Mouse (Mus musculus): ENCODE results near the gene Atxn7l1.

The Atxn7l1 gene

DNA sequence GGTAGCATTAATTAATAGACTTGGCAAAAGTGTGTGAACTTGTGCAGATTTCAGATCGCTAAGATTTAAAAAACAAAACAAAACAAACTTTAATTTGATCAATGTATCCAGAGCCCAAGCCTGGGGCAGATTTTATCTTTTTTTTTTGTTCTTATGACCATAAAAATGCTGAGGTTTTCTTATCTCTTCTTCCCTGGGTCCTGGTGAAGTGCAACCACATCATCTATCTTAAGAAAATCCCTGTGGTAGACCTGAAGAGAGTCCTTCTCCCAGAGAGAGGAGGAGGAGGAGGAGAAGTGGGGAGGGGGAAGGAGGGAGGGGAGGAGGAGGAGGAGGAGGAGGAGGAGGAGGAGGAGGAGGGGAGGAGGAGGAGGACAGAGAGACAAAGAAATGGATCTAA lies 78.5 kb downstream of the Atxn7l1 start:
- DNase-seq (ENCODE audit: low read depth): no peak

DNA sequence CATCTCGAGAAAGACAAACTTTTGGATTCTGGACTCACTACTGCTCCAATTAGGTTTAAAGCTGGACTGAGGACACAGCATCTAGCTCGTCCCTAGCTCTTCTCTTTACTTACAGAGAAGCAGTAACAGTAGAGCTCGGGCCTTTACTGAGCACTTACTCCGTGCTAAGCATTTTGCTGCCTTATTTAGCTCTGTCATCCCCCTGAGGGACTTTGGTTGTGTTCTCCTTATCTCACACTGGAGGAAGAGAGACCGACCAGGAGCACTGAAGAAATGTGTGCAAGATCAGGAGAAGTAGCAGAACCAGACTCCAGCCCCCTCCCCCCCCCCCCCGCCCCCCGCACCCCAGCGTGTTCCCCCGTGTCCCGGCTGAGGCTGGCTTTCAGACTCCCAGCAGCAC lies 79.1 kb downstream of the Atxn7l1 start:
- DNase-seq (ENCODE audit: low read depth): no peak

DNA sequence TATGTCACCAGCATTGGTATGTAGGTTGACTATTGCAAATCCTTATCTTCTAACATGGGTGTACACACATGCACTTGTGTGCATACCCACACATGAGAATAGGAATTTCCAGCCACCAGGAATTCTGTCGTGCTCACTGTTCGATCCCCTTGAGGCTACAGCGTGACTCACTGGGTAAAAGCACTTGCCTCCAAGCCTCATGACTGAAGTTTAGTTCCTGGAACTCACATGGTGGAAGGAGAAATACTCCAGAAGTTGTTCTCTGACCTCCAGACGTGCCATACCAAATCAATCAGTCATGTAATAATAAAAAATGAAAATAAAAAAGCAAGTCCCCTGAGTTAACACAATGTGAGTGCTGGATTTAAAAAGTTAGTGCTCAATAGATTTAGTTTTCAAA lies 87.8 kb downstream of the Atxn7l1 start:
- DNase-seq (ENCODE audit: low read depth): no peak

DNA sequence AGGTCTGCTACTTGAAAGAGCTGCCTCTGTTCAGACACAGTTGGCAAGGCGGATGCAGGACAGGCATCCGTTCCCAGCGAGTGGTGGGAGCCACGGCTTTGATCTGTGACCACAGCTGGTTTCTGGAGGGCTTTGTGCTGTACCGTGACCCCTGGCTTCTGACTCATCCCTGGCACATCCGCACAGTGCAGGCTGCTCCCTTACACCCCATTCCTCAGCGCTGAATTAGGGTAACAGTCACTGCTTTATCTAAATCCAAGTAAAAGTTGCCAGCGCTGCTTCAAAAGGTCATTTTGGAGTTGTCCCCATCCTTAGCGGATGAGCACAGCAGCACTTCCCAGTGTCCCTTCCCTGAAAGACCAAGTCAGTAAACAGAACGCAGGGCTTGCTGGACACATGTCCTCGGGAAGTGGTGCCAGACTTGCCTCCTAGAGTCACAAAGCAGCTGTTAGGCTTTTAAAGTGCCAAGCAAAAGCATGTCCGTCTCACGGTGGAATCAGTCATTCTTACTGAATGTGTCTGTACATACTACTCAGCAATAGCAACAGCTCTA lies 88.4 kb downstream of the Atxn7l1 start:
- DNase-seq (ENCODE audit: low read depth): no peak

GRCm38 (mm10) chr12:33236344-33237049 lies 89.0 kb downstream of the Atxn7l1 start:
- no peak for DNase-seq (ENCODE audit: low read depth)

DNA sequence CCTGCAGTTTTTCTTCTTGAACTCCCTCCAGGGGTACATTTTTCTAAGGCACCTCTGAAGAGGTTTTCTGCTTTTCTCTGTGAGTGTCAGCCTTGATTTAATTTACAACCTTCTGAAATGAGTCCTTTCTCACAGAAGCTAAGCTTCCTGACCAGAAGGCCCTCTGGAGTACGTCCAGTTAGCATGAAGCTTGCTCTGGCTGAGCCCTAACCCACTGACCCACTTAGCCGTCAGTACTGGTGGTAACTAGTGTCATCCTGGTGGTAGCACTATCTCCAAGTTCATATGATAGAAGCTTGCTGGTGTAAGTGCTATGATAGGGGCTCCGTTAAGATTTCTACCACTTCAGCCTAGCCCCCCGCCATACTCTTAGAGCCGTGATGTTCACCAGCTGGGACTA lies 89.6 kb downstream of the Atxn7l1 start:
- DNase-seq (ENCODE audit: low read depth): no peak

- DNase-seq (ENCODE audit: low read depth): no peak
Measured at GRCm38 (mm10) chr12:33242679-33243078, 95.2 kb downstream of the Atxn7l1 start.

DNA sequence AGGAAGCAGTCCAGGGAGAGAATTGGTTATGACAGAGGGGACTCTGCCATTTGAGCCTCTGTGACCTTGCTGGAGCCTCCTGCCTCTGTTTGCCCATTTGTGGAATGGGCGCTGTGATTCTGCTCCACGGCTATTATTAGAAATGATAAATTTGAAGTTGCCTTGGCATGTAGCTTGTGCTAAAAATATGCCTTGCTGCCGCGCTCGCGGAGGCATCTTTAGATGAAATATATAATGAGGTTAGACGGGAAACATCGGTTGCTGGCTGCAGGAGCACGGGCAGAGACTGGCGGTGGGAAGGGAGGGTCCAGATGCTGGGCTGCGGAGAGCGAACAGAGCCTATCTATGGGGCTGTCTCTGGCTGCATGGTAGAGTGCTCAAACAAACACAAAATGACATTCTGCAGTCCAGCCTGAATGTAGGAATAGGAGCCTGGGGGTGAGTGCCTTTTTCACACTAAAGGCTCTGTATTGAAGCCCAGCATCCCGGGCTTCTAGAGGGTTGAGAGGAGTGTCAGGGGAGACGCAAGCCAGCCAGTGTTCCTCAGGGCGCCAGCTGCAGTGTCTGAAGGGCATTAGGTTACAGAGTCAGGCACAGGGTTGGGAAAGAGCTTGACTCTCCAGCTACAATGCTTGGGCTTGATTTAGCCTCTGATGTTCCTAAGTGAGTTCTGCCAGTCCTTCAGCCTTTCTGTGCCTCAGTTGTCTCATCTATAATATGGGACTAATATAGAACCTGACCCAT lies 96.8 kb downstream of the Atxn7l1 start:
- no peak for DNase-seq (ENCODE audit: low read depth)

- DNase-seq (ENCODE audit: low read depth): peak; percentile 11
Measured at GRCm38 (mm10) chr12:33245455-33245854, 98.0 kb downstream of the Atxn7l1 start.

DNA sequence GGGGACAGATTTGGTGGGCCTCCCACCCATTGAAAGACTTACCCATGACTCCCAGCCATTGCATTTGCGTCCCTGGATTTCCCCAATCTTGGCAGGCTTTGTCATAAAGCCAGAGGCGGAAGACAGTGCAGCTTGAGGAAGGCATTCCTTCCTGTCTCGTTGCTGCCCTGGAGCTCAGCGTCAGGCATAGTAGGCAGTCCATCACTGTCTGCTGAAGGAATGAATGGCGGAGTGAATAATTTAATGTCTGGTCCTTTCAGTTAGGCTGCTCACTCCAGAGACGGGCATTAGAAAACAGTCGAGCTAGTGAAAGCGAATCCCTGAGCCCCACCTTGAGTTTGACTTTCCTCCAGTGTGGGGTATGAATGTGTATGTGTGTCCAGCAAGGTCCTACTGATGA lies 99.4 kb downstream of the Atxn7l1 start:
- no peak for DNase-seq (ENCODE audit: low read depth)

DNA sequence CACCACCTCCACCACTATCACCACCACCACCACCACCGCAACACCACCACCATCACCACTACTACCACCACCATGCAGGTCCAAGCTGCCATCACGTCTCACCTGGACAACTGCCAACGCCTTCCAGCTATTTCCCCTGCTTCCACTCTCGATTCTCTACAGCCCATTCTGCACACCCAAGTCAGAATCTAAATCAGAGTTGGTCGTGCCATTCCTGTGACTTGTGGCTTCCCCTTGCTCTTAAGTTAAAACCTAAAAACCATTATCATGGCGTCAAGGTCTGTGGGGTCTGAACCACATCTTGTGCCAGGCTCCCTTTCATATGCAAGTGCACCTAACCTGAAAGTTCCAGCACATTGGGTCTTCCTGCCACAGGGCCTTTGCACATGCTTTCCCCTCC lies 102.7 kb downstream of the Atxn7l1 start:
- no peak for DNase-seq (ENCODE audit: low read depth)

DNA sequence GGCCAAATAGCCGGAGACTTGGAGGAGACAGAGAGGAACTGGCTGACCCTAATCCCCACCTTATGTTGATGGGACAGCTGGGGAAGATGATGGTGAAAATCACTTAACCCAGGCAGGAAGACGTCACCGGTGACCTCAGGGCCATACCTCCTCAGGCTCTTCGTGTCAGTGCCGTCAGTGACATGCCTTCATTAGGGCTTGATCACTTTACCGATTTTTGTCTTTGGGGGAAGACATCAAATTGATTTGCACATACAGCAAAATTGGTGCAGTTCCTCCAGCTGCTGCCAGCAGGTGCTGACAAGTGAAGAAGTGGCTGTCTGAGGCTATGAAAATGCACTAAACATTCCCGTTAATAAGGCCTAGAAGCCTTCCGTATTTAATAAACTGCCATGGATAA lies 103.9 kb downstream of the Atxn7l1 start:
- no peak for DNase-seq (ENCODE audit: low read depth)

- no peak for DNase-seq (ENCODE audit: low read depth)
Measured at GRCm38 (mm10) chr12:33252621-33253020, 105.1 kb downstream of the Atxn7l1 start.

- no peak for DNase-seq (ENCODE audit: low read depth)
Measured at GRCm38 (mm10) chr12:33253206-33253605, 105.7 kb downstream of the Atxn7l1 start.

DNA sequence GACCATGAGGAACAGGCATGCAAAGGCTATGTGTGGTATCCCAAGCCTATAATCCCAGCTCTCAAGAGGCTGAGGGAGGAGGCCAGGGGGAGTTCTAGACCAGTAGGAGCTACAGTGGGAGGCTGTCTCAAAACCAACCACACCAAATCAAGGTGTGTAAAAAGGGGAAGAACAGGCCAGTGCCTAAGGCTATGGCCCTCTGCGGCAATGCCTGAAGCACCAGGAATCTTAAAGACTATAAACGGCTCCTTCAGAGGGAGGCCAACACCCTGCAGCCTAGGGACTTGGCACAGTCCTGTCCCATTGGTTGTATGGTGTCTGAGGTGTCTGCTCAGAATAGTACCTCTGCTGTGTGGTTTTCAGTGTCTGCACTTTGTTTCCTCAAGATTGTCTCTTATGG lies 107.8 kb downstream of the Atxn7l1 start:
- DNase-seq (ENCODE audit: low read depth): no peak

DNA sequence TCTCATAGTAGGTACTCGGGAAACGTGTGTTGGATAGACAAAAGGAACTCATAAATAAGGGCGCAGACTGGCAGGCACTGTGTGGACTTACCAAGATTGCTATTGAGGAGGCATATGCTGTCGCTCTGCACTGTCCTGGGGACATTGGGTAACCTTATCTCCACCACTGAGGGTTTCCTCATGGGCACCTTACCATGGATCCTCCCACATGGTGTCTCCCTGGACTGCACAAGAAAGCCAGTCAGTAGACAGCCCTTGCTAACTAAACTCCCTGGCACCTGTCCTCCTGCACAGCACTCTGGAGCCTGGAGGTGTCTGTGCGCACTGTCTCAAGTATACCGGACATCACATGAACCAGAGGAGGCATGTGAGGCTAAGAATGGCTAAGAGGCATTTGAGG lies 108.9 kb downstream of the Atxn7l1 start:
- DNase-seq (ENCODE audit: low read depth): no peak

- no peak for DNase-seq (ENCODE audit: low read depth)
Measured at GRCm38 (mm10) chr12:33258995-33259529, 111.6 kb downstream of the Atxn7l1 start.

GRCm38 (mm10) chr12:33260575-33260974 lies 113.1 kb downstream of the Atxn7l1 start:
- DNase-seq (ENCODE audit: low read depth): no peak

GRCm38 (mm10) chr12:33265877-33266276 lies 118.4 kb downstream of the Atxn7l1 start:
- DNase-seq (ENCODE audit: low read depth): no peak

DNA sequence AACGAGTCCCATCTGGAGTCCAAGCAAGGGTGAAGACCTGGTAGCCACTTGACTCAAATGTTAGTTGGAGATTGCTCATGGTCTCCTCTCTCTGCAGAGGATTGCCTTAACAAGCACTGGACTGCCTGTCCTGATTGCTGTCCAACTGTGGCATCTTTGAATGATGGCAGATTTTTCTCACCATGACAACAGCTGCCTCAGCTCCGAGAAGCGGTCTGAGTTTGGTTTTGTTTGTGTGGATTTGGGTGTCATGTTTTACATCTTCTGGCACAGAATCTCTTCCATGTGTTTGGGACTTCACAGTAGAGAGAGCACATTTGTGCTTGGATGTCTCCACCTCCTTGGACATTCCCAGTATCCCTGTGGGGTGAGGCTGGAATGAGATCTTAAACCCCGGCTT lies 120.5 kb downstream of the Atxn7l1 start:
- no peak for DNase-seq (ENCODE audit: low read depth)

- DNase-seq (ENCODE audit: low read depth): peak; percentile 71
Measured at GRCm38 (mm10) chr12:33269743-33270142, 122.2 kb downstream of the Atxn7l1 start.

GRCm38 (mm10) chr12:33271865-33272264 lies 124.4 kb downstream of the Atxn7l1 start:
- no peak for DNase-seq (ENCODE audit: low read depth)

- DNase-seq (ENCODE audit: low read depth): no peak
Measured at GRCm38 (mm10) chr12:33272441-33272840, 124.9 kb downstream of the Atxn7l1 start.
